Mouse (Mus musculus): Measurements from ENCODE around the gene Rlf. TPM values are rescaled to one million over a fixed set of nuclear protein-coding genes. Genes with fewer than 3 reads are reported as not detected.

Gene Rlf
- polyA plus RNA-seq (2012): 0.20 TPM in 2 replicates

DNA sequence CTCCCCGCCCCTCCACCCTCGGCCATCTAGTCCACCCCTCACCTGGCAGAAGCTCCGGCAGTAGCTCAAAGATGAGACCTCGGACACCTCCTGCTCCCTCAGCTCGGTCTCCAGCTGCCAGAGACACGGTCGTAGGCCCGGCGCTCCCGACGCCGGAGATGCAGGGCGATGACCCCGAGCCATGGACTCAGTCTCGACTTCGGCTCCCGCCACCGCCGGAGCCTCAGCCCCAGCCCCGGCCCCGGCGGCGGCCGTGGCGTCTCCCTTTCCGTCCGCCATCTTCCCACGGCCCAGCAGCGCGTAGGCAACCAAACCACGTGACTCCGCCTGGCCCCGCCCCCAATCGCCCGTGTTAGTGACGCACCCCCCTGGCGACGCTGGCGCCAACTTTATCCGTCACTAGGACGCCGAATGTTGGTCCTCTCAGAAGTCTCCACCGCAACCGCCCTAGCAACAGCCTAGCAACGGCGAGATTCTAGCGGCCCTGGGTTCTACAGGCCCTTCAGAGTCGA lies at the start of gene Rlf:
Gene Rlf, minus strand, starts transcription at position 292 of the 512 bp plus-strand sequence.
- TF ChIP-seq GATA1 (IDR thresholded peaks at IDR 0.05; ENCODE audit: low read length) (no peak), TAL1 (IDR thresholded peaks at IDR 0.05; ENCODE audit: low read length) (no peak)

DNA sequence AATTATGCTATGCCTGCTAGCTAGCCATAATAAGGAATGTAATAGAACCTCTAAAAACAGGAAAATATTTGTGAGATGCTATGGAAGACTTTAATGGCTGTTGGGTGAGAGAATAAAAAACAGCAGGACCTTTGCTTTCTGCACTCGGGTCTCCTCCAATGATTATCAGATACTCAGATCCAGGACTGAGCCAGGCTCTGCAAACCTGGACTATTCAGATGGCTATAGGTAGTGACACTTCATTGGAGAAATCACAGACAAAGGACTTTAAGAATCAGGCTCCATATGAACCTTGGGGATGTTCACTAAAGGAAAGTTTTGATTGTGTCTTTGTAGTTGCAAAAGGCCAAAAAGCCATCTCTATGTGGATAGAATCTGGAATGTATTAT lies 26.7 kb upstream of the Rlf start:
- no peaks in the 10 kb centered on the region for H3K27me3 ChIP-seq (ENCODE audit: control insufficient read depth)
- H3K4me1 ChIP-seq (ENCODE audit: control insufficient read depth): no peaks in the 10 kb centered on the region
- H3K9me3 ChIP-seq (ENCODE audit: control insufficient read depth, low read length): no peaks in the 10 kb centered on the region
- no peak for TF ChIP-seq GATA1 (IDR thresholded peaks at IDR 0.05; ENCODE audit: low read length)
- no peak for TF ChIP-seq TAL1 (IDR thresholded peaks at IDR 0.05; ENCODE audit: low read length)
- no peak overlapping the region for H3K4me3 ChIP-seq (replicated peaks)
- no peaks in the 10 kb centered on the region for H3K36me3 ChIP-seq (ENCODE audit: control insufficient read depth)

More for the DNA sequence above, at the start of gene Rlf:
- peak within 1 kb of the TSS; percentile 98 for H3K4me3 ChIP-seq (replicated peaks)
- H3K4me1 ChIP-seq (ENCODE audit: control insufficient read depth): peaks cover 31% of the 10 kb centered on the region
- H3K9me3 ChIP-seq (ENCODE audit: control insufficient read depth, low read length): no peaks in the 10 kb centered on the region
- H3K27me3 ChIP-seq (ENCODE audit: control insufficient read depth): peaks cover 17% of the 10 kb centered on the region
- peaks cover 12% of the 10 kb centered on the region for H3K36me3 ChIP-seq (ENCODE audit: control insufficient read depth)

DNA sequence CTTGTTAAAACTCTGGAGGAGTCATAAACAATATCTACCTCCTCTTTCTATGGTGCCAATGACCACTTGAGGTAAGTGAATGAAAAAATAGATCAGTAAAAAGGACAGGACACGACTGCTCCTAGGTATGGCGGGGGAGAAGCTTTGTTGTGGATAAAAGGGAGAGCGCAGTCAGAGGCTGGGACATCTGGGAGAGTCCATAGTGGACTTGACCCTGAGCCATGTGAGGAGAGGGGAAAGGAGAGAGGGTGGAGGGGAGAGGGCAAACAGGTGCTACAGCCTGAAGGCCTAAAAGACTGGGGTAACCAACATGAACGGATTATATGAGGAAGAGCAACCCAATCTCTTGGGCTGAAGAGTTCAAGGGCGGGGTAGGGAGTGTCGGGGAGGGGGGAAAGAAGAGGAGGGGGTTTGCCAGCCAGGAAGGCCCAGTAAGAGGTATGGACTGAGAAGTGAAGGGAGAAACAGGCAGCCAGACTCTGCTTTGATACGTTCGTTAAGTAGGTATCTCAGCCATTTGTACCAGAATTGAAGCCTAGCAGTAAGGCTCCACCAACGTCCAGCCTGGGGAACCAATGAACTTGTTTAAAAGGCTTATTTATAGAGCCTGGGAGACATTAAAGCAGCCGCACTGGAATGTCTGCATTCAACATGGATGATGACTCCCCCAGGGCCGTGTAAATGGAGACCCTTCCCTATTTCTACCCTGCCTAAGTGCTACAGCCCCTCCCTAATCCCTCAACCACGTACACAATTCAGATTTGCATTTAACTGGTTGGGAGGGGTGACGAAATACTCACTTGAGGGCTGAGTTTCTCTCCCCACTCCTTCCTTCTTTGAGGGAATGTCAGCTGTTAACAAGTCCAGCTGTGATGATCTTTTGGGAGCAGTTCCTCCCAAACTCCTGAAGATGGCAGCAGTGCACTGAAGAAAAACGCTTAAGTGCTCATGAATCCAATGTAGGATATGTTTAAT lies 26.0 kb upstream of the Rlf start:
- Histone ChIP-seq H3K27me3 (ENCODE audit: control insufficient read depth) (no peaks in the 10 kb centered on the region), H3K9me3 (ENCODE audit: control insufficient read depth, low read length) (no peaks in the 10 kb centered on the region), H3K36me3 (ENCODE audit: control insufficient read depth) (no peaks in the 10 kb centered on the region), H3K4me3 (replicated peaks) (no peak overlapping the region), H3K4me1 (ENCODE audit: control insufficient read depth) (no peaks in the 10 kb centered on the region)
- TF ChIP-seq TAL1 (IDR thresholded peaks at IDR 0.05; ENCODE audit: low read length): no peak
- no peak for TF ChIP-seq GATA1 (IDR thresholded peaks at IDR 0.05; ENCODE audit: low read length)

DNA sequence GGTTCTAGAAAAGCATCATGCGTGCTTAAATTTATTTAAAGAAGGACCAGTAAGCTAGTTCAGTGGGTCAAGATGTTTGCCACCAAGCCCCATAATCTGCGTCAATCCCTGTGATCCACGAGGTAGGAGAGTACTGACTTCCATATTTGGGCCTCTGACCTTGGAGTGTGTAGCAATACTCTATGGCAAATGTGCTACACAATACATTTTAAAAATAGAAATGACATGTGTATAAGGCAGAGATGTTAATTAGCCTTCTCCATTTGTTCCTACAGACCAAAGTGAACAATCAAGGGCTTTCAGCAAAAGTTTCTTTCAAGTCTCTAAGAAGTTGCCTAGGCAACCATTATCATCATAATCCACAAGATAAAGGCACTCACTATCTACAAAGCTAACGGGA lies 25.0 kb upstream of the Rlf start:
- Histone ChIP-seq H3K9me3 (ENCODE audit: control insufficient read depth, low read length) (no peaks in the 10 kb centered on the region), H3K4me3 (replicated peaks) (no peak overlapping the region), H3K4me1 (ENCODE audit: control insufficient read depth) (no peaks in the 10 kb centered on the region), H3K27me3 (ENCODE audit: control insufficient read depth) (no peaks in the 10 kb centered on the region), H3K36me3 (ENCODE audit: control insufficient read depth) (no peaks in the 10 kb centered on the region)
- TF ChIP-seq TAL1 (IDR thresholded peaks at IDR 0.05; ENCODE audit: low read length): no peak
- no peak for TF ChIP-seq GATA1 (IDR thresholded peaks at IDR 0.05; ENCODE audit: low read length)

- no peaks in the 10 kb centered on the region for H3K9me3 ChIP-seq (ENCODE audit: control insufficient read depth, low read length)
- no peaks in the 10 kb centered on the region for H3K4me1 ChIP-seq (ENCODE audit: control insufficient read depth)
- no peaks in the 10 kb centered on the region for H3K36me3 ChIP-seq (ENCODE audit: control insufficient read depth)
- TF ChIP-seq GATA1 (IDR thresholded peaks at IDR 0.05; ENCODE audit: low read length) (no peak), TAL1 (IDR thresholded peaks at IDR 0.05; ENCODE audit: low read length) (no peak)
- no peak overlapping the region for H3K4me3 ChIP-seq (replicated peaks)
- peaks cover 7% of the 10 kb centered on the region for H3K27me3 ChIP-seq (ENCODE audit: control insufficient read depth)
Observed at GRCm38 (mm10) chr4:121231772-121232414, 17.0 kb upstream of the Rlf start.

- H3K9me3 ChIP-seq (ENCODE audit: control insufficient read depth, low read length): peaks cover 2% of the 10 kb centered on the region
- H3K27me3 ChIP-seq (ENCODE audit: control insufficient read depth): peaks cover 7% of the 10 kb centered on the region
- H3K4me1 ChIP-seq (ENCODE audit: control insufficient read depth): no peaks in the 10 kb centered on the region
- no peaks in the 10 kb centered on the region for H3K36me3 ChIP-seq (ENCODE audit: control insufficient read depth)
- H3K4me3 ChIP-seq (replicated peaks): no peak overlapping the region
- TF ChIP-seq GATA1 (IDR thresholded peaks at IDR 0.05; ENCODE audit: low read length): no peak
- TF ChIP-seq TAL1 (IDR thresholded peaks at IDR 0.05; ENCODE audit: low read length): no peak
Observed at GRCm38 (mm10) chr4:121230943-121231614, 16.2 kb upstream of the Rlf start.

DNA sequence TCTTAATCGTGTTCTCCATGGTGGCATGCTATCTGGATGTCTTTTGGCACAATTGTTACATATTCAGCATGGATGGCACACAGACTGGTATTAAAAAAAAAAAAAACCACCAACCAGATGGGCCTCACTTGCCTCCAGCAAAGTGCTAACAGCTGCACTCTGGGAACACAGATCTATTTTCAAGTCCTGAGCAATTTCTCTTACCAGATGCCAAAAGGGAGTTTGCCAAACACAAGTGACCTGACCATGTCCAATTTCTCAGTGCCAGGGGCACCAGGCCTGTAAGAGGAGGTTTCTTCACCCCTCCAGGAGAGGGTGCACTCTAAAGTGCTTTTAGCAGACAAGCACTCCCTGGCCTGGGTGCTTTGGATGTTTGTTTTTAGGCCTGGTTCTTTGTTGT lies 12.2 kb upstream of the Rlf start:
- TF ChIP-seq GATA1 (IDR thresholded peaks at IDR 0.05; ENCODE audit: low read length) (no peak), TAL1 (IDR thresholded peaks at IDR 0.05; ENCODE audit: low read length) (no peak)
- no peaks in the 10 kb centered on the region for H3K36me3 ChIP-seq (ENCODE audit: control insufficient read depth)
- peaks cover 6% of the 10 kb centered on the region for H3K9me3 ChIP-seq (ENCODE audit: control insufficient read depth, low read length)
- no peak overlapping the region for H3K4me3 ChIP-seq (replicated peaks)
- H3K27me3 ChIP-seq (ENCODE audit: control insufficient read depth): peaks cover 7% of the 10 kb centered on the region
- H3K4me1 ChIP-seq (ENCODE audit: control insufficient read depth): no peaks in the 10 kb centered on the region

- Histone ChIP-seq H3K36me3 (ENCODE audit: control insufficient read depth) (no peaks in the 10 kb centered on the region), H3K27me3 (ENCODE audit: control insufficient read depth) (no peaks in the 10 kb centered on the region), H3K4me1 (ENCODE audit: control insufficient read depth) (no peaks in the 10 kb centered on the region), H3K4me3 (replicated peaks) (no peak overlapping the region), H3K9me3 (ENCODE audit: control insufficient read depth, low read length) (peaks cover 6% of the 10 kb centered on the region)
- no peak for TF ChIP-seq GATA1 (IDR thresholded peaks at IDR 0.05; ENCODE audit: low read length)
- no peak for TF ChIP-seq TAL1 (IDR thresholded peaks at IDR 0.05; ENCODE audit: low read length)
Observed at GRCm38 (mm10) chr4:121225177-121225576, 10.3 kb upstream of the Rlf start.

Measured in erythroblast, embryonic 14.5 days (primary cell).